Mouse (Mus musculus) kidney, adult 10 weeks (tissue): ENCODE data around the gene Fam181a. TPM values are rescaled to one million over a fixed set of nuclear protein-coding genes. Genes with fewer than 3 reads are reported as not detected.

ENCODE experiments used
- polyA plus RNA-seq: library from polyadenylated mRNA; stranded (reverse); fragments of 350-450 nt; fragmentation: Illumina TruSeq; extraction: RNeasy Lipid Tissue Mini Kit (QIAGEN cat#74804); gene quantifications from one replicate; pipeline ENCODE4 v1.2.3, GENCODE M21; 2014; ENCODE audit warnings: low read depth, low replicate concordance

The Fam181a gene
- polyA plus RNA-seq: not detected

DNA sequence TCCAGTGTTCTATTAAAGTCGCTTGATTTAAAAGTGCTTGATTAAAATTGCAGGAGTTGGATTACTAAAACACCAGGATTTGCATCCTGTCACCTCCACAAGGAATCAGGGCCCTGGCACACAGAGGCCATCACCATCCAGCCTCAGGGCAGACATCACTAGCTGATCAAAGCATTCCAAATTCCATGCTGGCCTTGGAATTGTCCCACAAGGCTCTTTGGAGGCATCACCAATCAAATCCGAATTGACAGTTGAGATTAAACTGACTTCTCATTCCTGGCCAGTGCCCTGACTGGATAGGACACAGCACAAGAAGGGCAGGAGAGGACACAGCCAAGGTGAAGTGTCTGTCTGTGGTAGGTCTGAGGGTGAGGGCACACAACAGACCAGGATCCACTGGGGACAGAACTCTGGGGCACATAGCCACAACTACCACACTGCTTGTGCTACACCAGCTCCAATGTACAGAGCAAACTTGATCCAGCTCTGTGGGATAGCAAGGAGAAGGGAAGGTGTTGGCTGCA is at the start of gene Fam181a:
Fam181a (plus strand) TSS at position 232 of the 524 bp plus-strand sequence.

DNA sequence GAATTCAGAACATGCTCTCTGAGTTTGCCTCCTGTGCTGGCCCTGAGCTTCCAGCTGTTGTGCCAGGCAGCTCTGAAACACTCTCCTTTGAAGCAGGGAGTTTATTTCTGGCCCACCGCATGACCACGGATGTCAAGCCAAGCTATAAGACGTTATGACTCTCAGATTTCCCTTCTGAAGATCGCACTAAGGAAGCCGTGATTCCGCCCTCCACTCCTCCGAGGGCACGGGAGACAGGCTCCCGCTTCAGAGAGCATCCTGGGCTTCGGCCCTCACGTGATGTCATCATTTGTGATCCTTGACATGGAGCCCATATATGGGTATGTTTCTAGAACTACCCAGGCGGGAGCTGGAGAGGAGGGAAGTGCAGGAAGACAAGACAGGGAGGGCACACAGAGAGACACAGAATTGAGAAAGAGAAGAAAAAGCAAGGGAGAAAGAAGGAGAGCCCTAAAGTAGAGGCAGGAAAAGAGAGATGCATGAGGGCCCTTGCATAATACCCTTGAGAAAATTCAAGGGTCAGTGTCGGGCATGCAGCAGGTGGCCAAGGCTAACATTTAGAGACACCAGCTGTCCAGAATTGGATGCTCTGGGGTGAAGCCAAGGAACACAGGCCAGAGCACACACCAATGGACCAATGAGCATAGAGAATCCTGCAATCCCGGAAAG is 45.1 kb downstream of the Fam181a start, which contains the start of gene Asb2:
Asb2 (minus strand) TSS at position 256 of the 669 bp plus-strand sequence.

Other genes starting within 250 kb of the Fam181a start
- gene Prima1, start 68.8 kb upstream of the Fam181a start, polyA plus RNA-seq: not detected
- not detected for gene Asb2, start 45.0 kb downstream of the Fam181a start, polyA plus RNA-seq
- 2.4 TPM for gene Otub2, start 77.7 kb downstream of the Fam181a start, polyA plus RNA-seq
- not detected for gene 9330161L09Rik, start 96.8 kb downstream of the Fam181a start, polyA plus RNA-seq
- gene Ddx24, start 114.9 kb downstream of the Fam181a start, polyA plus RNA-seq: 28.3 TPM
- 32.7 TPM for gene Ifi27, start 123.2 kb downstream of the Fam181a start, polyA plus RNA-seq
- 3.8 TPM for gene Ifi27l2a, start 132.7 kb downstream of the Fam181a start, polyA plus RNA-seq
- gene Ifi27l2b, start 146.2 kb downstream of the Fam181a start, polyA plus RNA-seq: not detected
- 13.3 TPM for gene Ppp4r4, start 221.3 kb downstream of the Fam181a start, polyA plus RNA-seq